Mouse (Mus musculus): ENCODE results near the gene C1ql4. TPM values are rescaled to one million over a fixed set of nuclear protein-coding genes. Genes with fewer than 3 reads are reported as not detected.

The C1ql4 gene
- total RNA-seq, 2 experiments from 2014 or later: not detected

GRCm38 (mm10) chr15:99036249-99036905 is 51.2 kb downstream of the C1ql4 start:
- DNase-seq (ENCODE audit: low spot score in 2 of 2): no peak

GRCm38 (mm10) chr15:99035431-99035830 is 52.2 kb downstream of the C1ql4 start:
- DNase-seq (ENCODE audit: low spot score in 2 of 2): no peak

Small RNA genes within 50 kb of the gene (microRNA-seq; reads per million reads assigned to microRNA genes)
- gene Mir6960: 0.63 reads per million

Other genes with a start within 250 kb of the C1ql4 start
- gene Kmt2d, start 216.6 kb downstream of the C1ql4 start, total RNA-seq (2021): 10 to 100 TPM; 63.9 to 68.6 TPM
- 1 to 10 TPM; 2.4 to 3.6 TPM for gene Rhebl1, start 193.3 kb downstream of the C1ql4 start, total RNA-seq (2021)
- gene Dhh, start 189.3 kb downstream of the C1ql4 start, total RNA-seq (2021): 1 to 10 TPM; 5.0 to 7.8 TPM
- 10 to 100 TPM; 16.9 to 19.8 TPM for gene Lmbr1l, start 169.6 kb downstream of the C1ql4 start, total RNA-seq (2021)
- gene Tuba1b, start 153.3 kb downstream of the C1ql4 start, total RNA-seq (2021): 100 to 1,000 TPM; 402 to 455 TPM
- gene Gm49450, start 134.3 kb downstream of the C1ql4 start, total RNA-seq (2021): not detected
- 100 to 1,000 TPM; 355 to 415 TPM for gene Tuba1a, start 134.1 kb downstream of the C1ql4 start, total RNA-seq (2021)
- gene Tuba1c, start 57.9 kb downstream of the C1ql4 start, total RNA-seq (2021): 10 to 100 TPM; 62.2 to 80.4 TPM
- 1 to 10 TPM; 3.0 to 4.7 TPM for gene Prph, start 32.6 kb downstream of the C1ql4 start, total RNA-seq (2021)
- gene Troap, start 13.2 kb downstream of the C1ql4 start, total RNA-seq (2021): 10 to 100 TPM in 1 of 2 experiments, 1 to 10 TPM in 1; 5.9 to 10.6 TPM
- not detected for gene Dnajc22, start 5.4 kb upstream of the C1ql4 start, total RNA-seq (2021)
- gene Spats2, start 38.1 kb upstream of the C1ql4 start, total RNA-seq (2021): 10 to 100 TPM; 21.4 to 22.4 TPM
- gene Kcnh3, start 137.0 kb upstream of the C1ql4 start, total RNA-seq (2021): under 1 TPM; 0.10 to 0.13 TPM
- 10 to 100 TPM; 55.6 to 59.3 TPM for gene Mcrs1, start 164.1 kb upstream of the C1ql4 start, total RNA-seq (2021)
- gene Prpf40b, start 207.3 kb upstream of the C1ql4 start, total RNA-seq (2021): 10 to 100 TPM; 32.6 to 34.5 TPM
- gene Fam186b, start 208.1 kb upstream of the C1ql4 start, total RNA-seq (2021): not detected

All from gastrocnemius, postnatal 4 days (tissue).